Mouse (Mus musculus): ENCODE measurements around the gene Kalrn. TPM values are rescaled to one million over a fixed set of nuclear protein-coding genes. Genes with fewer than 3 reads are reported as not detected.

Gene Kalrn
- polyA plus RNA-seq, 1 experiment, result 1.5 TPM

DNA sequence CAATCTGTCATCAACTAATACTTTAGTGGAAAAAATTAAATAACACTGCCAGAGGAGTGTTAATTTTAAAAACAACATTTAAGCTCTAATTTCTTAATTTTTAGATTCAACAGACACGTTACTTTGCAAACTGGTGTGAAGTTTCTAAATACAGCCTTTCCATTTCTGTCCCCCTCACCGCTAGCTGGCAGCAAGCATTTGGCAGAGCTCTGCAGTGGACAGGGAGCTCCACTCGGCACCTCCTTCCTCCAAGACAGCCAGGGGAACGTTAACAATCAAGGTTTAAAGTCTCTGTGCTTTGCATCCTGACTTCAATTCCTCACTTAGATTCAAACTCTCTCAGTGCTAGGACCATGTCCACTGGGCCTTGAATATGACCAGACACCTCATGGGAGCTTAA, 106.7 kb downstream of the Kalrn start:
- H3K27ac ChIP-seq (replicated peaks; ENCODE audit: low read depth, low read length), result no peak overlapping the region
- no peak overlapping the region for H3K4me3 ChIP-seq (ENCODE audit: insufficient read depth, low read depth, low read length)
- no peaks in the 10 kb centered on the region for H3K4me1 ChIP-seq (ENCODE audit: control insufficient read depth, insufficient read depth, insufficient read length, low read length)

DNA sequence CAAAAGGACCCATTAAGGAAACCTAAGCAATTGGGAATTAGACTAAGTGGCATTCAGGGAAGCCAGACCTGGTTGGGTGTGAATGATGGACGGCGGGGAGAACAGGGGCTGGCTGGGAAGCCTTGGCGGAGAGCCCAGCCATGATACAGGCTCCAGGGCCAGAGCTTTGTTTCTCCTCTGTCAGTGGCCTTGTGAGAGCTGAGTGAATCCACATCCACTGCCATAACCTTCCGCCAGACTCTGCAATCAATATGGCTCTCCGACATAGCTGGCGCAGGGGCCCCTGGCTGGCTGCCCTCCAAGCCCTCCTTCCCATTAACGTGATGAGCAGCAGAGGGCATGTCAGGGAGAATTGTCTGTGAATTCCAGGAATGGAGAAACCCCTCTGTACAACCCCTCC, 117.0 kb downstream of the Kalrn start:
- Histone ChIP-seq H3K27ac (replicated peaks; ENCODE audit: low read depth, low read length) (no peak overlapping the region), H3K4me1 (ENCODE audit: control insufficient read depth, insufficient read depth, insufficient read length, low read length) (peaks cover 9% of the 10 kb centered on the region; the same call in 1 of the 2 replicates), H3K4me3 (ENCODE audit: insufficient read depth, low read depth, low read length) (no peak overlapping the region)

DNA sequence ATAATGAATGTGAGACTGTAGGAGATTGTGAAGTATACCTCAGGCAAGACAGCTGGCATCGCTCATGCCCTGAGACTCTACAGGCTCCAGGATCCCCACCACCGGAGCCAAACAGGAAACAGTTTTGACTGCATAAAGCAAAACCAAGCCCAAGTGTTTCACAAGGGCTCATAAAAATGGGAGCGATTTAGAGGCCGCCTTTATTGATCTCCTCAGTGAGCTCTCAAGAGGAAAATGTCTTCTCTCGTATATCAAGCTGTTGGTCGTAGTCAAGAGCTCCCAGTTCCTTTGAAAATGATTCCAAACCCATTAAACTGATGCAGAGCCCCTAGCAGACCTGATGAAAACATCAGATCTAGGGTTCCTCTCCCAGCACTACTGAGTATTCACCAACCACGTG, 127.7 kb downstream of the Kalrn start:
- Histone ChIP-seq H3K4me1 (ENCODE audit: control insufficient read depth, insufficient read depth, insufficient read length, low read length) (peaks cover 4% of the 10 kb centered on the region), H3K4me3 (ENCODE audit: insufficient read depth, low read depth, low read length) (no peak overlapping the region), H3K27ac (replicated peaks; ENCODE audit: low read depth, low read length) (no peak overlapping the region)

DNA sequence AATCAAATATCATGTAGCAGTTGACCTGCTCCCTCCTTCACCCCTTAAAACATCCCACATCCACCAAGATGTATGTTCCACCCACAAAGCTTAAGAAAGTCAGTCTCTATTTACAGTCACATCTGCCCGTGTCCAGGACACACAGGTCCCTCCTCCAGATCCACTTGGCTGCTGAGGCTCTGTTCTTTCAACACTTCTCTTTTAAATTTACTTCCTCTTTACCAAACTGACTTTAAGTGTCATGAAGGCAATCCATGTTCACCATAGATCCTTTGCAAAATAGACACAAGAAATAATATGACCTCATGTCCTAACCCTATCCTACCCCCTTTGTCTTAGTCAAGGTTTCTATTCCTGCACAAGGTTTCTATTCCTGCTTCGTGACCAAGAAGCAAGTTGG, 131.6 kb downstream of the Kalrn start:
- Histone ChIP-seq H3K27ac (replicated peaks; ENCODE audit: low read depth, low read length) (no peak overlapping the region), H3K4me1 (ENCODE audit: control insufficient read depth, insufficient read depth, insufficient read length, low read length) (peaks cover 4% of the 10 kb centered on the region), H3K4me3 (ENCODE audit: insufficient read depth, low read depth, low read length) (no peak overlapping the region)

DNA sequence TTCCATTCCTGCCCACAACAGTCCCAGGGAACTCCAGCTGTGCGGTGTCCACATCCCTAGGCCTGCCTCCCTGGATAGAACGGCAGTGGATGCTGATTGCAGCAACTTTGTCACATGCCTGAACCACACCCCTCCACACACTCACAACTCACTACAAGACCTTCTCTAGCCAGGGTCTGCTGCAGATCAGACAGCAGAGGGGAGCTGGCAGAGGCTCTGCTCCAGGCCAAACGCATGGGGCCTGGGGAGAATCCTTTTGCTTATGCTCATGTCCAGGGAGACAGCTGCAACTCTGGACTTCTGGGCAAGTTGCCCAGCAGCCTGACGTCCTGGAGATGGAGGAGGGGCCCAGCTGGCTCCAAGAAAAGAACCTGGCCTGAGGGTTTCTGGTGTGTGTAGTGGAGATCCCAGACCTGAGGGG, 132.3 kb downstream of the Kalrn start:
- peaks cover 4% of the 10 kb centered on the region for H3K4me1 ChIP-seq (ENCODE audit: control insufficient read depth, insufficient read depth, insufficient read length, low read length)
- no peak overlapping the region for H3K4me3 ChIP-seq (ENCODE audit: insufficient read depth, low read depth, low read length)
- H3K27ac ChIP-seq (replicated peaks; ENCODE audit: low read depth, low read length), result no peak overlapping the region

DNA sequence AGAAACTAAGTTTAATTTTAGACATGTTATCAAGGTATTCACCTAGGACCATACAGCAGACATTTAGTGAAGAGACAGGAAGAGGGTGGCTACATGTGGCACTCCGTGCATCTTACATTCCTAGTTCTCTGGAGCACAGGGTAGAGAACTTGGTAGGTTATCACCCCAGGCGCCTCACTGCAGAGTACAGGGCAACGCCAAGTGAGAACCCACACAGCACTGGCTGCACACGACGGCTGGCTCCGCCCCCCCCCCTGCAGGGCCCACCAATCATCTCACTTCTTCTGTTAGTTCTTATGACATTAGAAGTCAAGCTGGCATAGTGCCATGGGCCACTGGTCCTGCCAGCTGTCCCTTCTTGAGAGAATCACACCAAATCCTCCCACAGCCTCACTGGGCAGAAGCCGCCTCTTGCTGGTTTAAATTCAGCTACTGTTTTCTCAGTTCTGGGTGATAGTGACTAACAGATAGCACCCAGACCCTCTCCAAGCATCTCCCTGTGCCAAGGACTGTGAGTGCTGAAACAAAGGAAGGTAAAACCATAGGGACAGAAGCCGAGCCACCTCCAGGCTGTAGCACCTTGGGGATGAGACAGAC, 133.2 kb downstream of the Kalrn start:
- H3K4me1 ChIP-seq (ENCODE audit: control insufficient read depth, insufficient read depth, insufficient read length, low read length), result peaks cover 4% of the 10 kb centered on the region
- no peak overlapping the region for H3K27ac ChIP-seq (replicated peaks; ENCODE audit: low read depth, low read length)
- no peak overlapping the region for H3K4me3 ChIP-seq (ENCODE audit: insufficient read depth, low read depth, low read length)

DNA sequence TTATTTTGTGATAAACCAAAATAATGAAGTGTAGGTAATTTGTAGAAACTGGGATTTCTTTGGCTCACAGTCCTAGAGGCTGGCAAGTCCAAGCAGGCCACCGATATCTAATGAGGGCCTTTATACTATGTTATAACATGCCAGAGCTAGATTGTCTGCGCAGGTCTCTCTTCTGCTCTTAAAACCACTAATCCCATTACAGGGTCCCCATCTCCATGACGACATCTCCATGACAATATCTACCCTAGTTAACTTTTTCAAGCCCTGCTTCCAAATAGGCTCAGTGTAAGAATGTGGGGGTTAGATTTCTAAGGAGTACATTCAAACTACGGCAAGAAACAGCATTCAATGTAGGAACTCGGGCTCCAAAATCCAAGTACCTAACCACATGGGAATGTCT, 143.2 kb downstream of the Kalrn start:
- H3K4me3 ChIP-seq (ENCODE audit: insufficient read depth, low read depth, low read length), result no peak overlapping the region
- no peak overlapping the region for H3K27ac ChIP-seq (replicated peaks; ENCODE audit: low read depth, low read length)
- H3K4me1 ChIP-seq (ENCODE audit: control insufficient read depth, insufficient read depth, insufficient read length, low read length), result no peaks in the 10 kb centered on the region

DNA sequence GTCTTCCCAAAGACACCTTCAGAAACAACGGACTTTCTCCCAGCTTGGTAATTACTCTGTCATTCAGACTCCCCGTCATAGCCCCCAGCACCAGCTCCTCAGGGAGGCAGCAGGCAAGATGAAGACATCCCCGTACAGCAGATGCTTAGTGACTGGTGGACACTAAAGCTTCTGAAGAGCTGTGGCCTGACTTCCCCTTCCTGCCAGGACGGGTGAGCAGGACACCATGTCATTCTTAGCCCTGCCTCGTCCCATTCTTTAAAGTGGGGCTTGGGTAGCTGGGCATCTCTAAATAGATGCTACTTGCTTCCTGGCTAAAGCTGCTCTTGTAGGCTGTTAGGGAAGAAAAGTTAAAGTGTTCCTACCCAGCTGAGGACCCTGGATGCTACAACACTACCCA, 145.7 kb downstream of the Kalrn start:
- Histone ChIP-seq H3K27ac (replicated peaks; ENCODE audit: low read depth, low read length) (no peak overlapping the region), H3K4me1 (ENCODE audit: control insufficient read depth, insufficient read depth, insufficient read length, low read length) (no peaks in the 10 kb centered on the region), H3K4me3 (ENCODE audit: insufficient read depth, low read depth, low read length) (no peak overlapping the region)

DNA sequence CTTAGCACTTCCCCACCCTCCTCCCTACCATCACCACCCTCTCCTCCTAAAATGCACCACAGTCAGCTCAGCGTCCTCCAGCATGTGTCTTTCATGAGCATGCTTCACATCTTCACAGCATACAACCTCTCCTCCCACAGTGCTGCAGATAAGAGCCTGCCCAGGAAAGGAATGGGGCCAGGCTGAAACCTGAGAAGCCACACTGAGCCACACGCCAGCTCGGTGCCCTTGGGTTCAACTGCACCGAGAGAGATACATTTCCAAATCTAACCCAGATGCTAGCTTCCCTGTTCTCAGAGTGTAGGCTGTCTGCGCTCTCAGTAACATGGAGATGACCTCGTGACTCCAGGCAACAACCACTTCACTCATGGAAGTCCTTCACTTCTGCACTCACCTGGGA, 151.9 kb downstream of the Kalrn start:
- Histone ChIP-seq H3K27ac (replicated peaks; ENCODE audit: low read depth, low read length) (no peak overlapping the region), H3K4me1 (ENCODE audit: control insufficient read depth, insufficient read depth, insufficient read length, low read length) (no peaks in the 10 kb centered on the region), H3K4me3 (ENCODE audit: insufficient read depth, low read depth, low read length) (no peak overlapping the region)

DNA sequence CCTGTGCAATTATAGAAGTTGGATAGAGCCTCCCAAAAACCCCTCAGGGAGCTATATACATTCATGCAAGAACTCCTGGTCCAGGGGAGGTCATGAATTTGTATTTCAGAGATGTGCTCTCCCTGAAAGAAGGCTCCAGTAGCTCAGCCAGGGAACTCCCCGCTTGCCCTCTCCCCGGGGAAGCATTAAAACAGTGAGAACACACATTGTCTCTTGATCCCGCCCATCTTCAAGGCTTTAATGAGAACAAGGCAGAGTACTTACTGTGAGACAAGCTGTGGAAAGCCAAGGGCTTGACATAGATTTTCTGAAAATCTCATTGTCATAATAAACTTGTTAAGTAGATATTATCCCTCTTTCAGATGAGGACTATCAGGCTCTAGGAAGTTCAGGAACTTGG, 155.4 kb downstream of the Kalrn start:
- 0 out of 2 replicates have a peak, but pooled peaks cover 2% of the 10 kb centered on the region for H3K4me1 ChIP-seq (ENCODE audit: control insufficient read depth, insufficient read depth, insufficient read length, low read length)
- no peak overlapping the region for H3K4me3 ChIP-seq (ENCODE audit: insufficient read depth, low read depth, low read length)
- H3K27ac ChIP-seq (replicated peaks; ENCODE audit: low read depth, low read length), result no peak overlapping the region

DNA sequence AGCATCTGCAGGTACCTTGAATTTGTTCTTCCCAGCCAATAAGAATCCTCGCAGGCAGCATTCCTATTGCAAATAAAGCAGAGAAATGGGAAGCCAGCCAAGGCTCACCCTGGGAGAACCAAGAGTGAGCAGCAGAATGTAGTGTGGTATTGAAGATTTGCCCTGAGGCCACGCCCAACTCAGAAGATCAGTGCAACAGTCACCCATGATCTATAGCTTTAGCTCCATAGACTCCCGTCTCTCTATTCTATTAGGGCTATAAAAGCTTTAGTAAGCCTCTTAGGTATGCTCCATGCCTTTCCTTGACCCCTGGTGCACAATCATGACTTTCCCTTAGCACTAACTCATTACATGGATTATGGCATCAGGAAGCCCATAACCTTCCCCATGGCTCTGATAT, 155.9 kb downstream of the Kalrn start:
- Histone ChIP-seq H3K4me3 (ENCODE audit: insufficient read depth, low read depth, low read length) (no peak overlapping the region), H3K4me1 (ENCODE audit: control insufficient read depth, insufficient read depth, insufficient read length, low read length) (0 out of 2 replicates have a peak, but pooled peaks cover 2% of the 10 kb centered on the region), H3K27ac (replicated peaks; ENCODE audit: low read depth, low read length) (no peak overlapping the region)

DNA sequence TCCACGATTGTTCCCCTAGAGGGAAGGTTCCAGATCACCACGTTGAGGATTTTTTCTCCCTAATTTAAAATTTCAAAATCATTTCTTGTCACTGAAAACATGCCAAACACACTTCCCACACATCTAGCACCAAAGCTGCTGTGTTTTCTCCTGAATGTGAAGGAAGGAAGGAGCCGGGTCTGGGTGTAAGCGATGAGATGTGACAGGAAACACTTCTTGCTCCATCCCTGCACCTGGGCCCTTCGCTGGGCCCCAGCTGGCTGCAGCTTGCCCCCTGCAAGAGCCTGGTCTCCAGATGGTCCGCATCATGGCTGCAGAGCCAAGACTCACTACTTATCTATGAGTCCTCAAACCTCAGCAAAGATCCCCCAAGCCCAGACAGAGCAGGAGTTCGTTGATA, 158.8 kb downstream of the Kalrn start:
- Histone ChIP-seq H3K27ac (replicated peaks; ENCODE audit: low read depth, low read length) (no peak overlapping the region), H3K4me1 (ENCODE audit: control insufficient read depth, insufficient read depth, insufficient read length, low read length) (0 out of 2 replicates have a peak, but pooled peaks cover 2% of the 10 kb centered on the region), H3K4me3 (ENCODE audit: insufficient read depth, low read depth, low read length) (no peak overlapping the region)

DNA sequence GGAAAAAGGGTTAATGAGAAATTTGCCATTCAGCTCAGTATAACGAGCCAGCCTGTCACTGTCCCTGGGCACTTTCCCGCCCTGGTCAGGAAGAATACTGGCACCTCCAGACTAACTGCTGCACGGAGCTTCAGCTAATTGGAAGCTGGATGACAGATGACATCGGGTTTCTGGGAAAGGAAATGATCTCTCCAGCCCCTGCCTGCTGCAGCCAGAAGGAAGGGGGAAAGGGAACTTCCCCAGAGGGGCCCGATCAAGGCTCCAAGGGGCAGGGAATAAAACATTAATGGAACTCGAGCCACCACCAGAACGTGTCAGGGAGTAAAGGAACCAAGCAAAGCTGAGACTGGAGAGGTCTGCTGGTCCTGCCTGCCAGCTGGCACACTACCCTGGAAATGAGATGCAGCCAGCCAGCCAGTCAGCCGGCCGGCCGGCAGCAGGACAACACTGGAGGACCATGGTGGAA, 159.4 kb downstream of the Kalrn start:
- H3K27ac ChIP-seq (replicated peaks; ENCODE audit: low read depth, low read length), result no peak overlapping the region
- H3K4me3 ChIP-seq (ENCODE audit: insufficient read depth, low read depth, low read length), result peak overlapping the region; percentile 15; the same call in 1 of the 2 replicates
- 0 out of 2 replicates have a peak, but pooled peaks cover 2% of the 10 kb centered on the region for H3K4me1 ChIP-seq (ENCODE audit: control insufficient read depth, insufficient read depth, insufficient read length, low read length)

DNA sequence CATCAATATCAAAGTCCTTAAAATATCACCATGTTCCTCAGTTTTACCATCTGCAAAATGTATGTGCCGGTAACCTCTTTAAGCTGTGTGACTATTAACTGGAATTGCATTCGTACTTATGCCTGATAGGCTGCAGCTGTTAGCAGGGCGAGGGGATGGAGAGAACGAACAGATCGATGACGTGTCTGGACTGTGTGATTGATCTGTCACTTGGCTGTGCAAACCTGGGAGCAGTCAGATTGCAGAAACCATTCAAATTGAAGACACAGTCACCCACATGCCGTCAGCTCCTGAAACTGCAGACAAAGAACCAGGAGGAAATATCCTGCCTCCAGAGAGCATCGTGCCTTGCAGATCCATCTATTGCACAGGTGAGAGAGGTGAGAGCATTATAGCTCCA, 166.3 kb downstream of the Kalrn start:
- no peaks in the 10 kb centered on the region for H3K4me1 ChIP-seq (ENCODE audit: control insufficient read depth, insufficient read depth, insufficient read length, low read length)
- no peak overlapping the region for H3K4me3 ChIP-seq (ENCODE audit: insufficient read depth, low read depth, low read length)
- H3K27ac ChIP-seq (replicated peaks; ENCODE audit: low read depth, low read length), result no peak overlapping the region

DNA sequence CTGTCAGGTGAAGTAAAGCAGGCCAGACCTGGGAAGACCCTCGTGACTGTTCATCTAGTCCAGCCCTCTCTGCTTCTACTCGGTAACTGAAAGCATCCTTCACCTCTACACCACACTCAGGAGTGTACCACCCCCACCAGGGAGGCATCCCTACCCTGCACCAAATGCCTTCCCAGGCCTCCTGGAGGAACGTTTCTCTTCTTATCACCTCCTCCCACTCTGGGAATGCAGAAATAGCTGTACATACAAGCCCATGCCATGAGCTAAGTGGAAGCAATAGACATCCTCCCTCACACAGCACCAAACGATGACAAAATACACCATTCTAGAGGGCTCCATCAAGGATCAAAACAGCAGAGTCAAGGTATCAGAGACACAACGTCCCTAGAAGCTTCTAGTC, 168.2 kb downstream of the Kalrn start:
- no peak overlapping the region for H3K4me3 ChIP-seq (ENCODE audit: insufficient read depth, low read depth, low read length)
- no peak overlapping the region for H3K27ac ChIP-seq (replicated peaks; ENCODE audit: low read depth, low read length)
- no peaks in the 10 kb centered on the region for H3K4me1 ChIP-seq (ENCODE audit: control insufficient read depth, insufficient read depth, insufficient read length, low read length)

DNA sequence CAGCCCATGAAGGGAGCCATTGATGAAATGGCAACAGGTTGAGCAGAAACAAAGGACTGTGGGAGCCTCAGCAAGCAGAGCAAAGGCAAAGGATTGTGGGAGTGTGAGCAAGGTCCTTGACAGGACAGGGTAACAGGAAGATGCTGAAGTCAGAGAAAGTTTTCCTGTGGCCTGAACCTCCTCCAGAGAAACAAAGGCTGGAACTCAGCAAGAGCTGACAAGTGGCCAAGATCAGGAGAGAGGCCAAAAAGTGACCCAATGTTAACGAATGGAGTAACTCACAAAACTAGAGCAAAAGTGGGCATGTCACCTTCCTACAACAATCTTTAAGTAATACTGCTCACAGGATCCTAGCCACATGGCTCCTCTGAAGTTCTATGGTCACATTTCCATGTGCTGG, 172.1 kb downstream of the Kalrn start:
- H3K4me3 ChIP-seq (ENCODE audit: insufficient read depth, low read depth, low read length), result no peak overlapping the region
- H3K4me1 ChIP-seq (ENCODE audit: control insufficient read depth, insufficient read depth, insufficient read length, low read length), result peaks cover 3% of the 10 kb centered on the region; the same call in 1 of the 2 replicates
- no peak overlapping the region for H3K27ac ChIP-seq (replicated peaks; ENCODE audit: low read depth, low read length)

Data from brown adipose tissue, adult 24 weeks (tissue).